Mouse (Mus musculus) neural tube, embryonic 12.5 days (tissue): ENCODE measurements around the gene Dnpep. TPM values are rescaled to one million over a fixed set of nuclear protein-coding genes. Genes with fewer than 3 reads are reported as not detected.

Experiments
- ATAC-seq: fragments of 200-750 bp; cut with Nextera tagmentation; 2 replicates; pipeline ENCODE4 v1.8.0; 2017; ENCODE audit warnings: low read depth, mild to moderate bottlenecking, moderate TSS enrichment, moderate library complexity; ENCODE audit not compliant: low FRiP score
- H3K27ac ChIP-seq: fragments of 300-500 bp; sonication (generic); 2 replicates; pipeline ENCODE4 v1.5.1; 2016
- H3K27me3 ChIP-seq: fragments of 300-500 bp; sonication (generic); replicated peaks from 2 replicates; pipeline ENCODE4 v1.6.1; 2016; ENCODE audit warnings: mild to moderate bottlenecking
- H3K36me3 ChIP-seq: fragments of 300-500 bp; sonication (generic); 2 replicates; pipeline ENCODE4 v1.6.1; 2016; ENCODE audit warnings: mild to moderate bottlenecking
- H3K4me1 ChIP-seq: fragments of 300-500 bp; sonication (generic); 2 replicates; pipeline ENCODE4 v1.6.1; 2016
- H3K4me2 ChIP-seq: fragments of 300-500 bp; sonication (generic); replicated peaks from 2 replicates; pipeline ENCODE4 v1.6.1; 2016; ENCODE audit warnings: mild to moderate bottlenecking
- H3K4me3 ChIP-seq: fragments of 300-500 bp; sonication (generic); 2 replicates; pipeline ENCODE4 v1.5.1; 2016
- H3K9ac ChIP-seq: fragments of 300-500 bp; sonication (generic); 2 replicates; pipeline ENCODE4 v1.6.1; 2016; ENCODE audit warnings: mild to moderate bottlenecking
- H3K9me3 ChIP-seq: fragments of 300-500 bp; sonication (generic); 2 replicates; pipeline ENCODE4 v1.6.1; 2016; ENCODE audit warnings: mild to moderate bottlenecking
- WGBS: fragments of 180-500 bp; shearing (Covaris S2); methylation state at CpG from one replicate; pipeline ENCODE4 v1.1.7; 2016; 5-methylcytosine and 5-hydroxymethylcytosine counted together
- polyA plus RNA-seq: library from polyadenylated mRNA; unstranded; fragments of >200 nt; fragmentation: Nextera tagmentation; extraction: Ambion mirVana; gene quantifications from 2 replicates; pipeline ENCODE4 v1.2.1, GENCODE M21; 2016

The Dnpep gene
- polyA plus RNA-seq, 1 experiment from 2014 or later, result 201 TPM

- no peaks in the 10 kb centered on the region for H3K9me3 ChIP-seq
- ATAC-seq, result no peak
- H3K4me3 ChIP-seq, result no peak overlapping the region
- no peak overlapping the region for H3K9ac ChIP-seq
- no peak overlapping the region for H3K27ac ChIP-seq
- peaks cover 25% of the 10 kb centered on the region for H3K36me3 ChIP-seq
- H3K4me2 ChIP-seq, result peak overlapping the region; percentile 40
- no peaks in the 10 kb centered on the region for H3K27me3 ChIP-seq
- peaks cover 9% of the 10 kb centered on the region for H3K4me1 ChIP-seq
- 68% methylated on average over 3 of the region's 3 CpGs for WGBS
Measured at GRCm38 (mm10) chr1:75318301-75318700, 511 bp upstream of the Dnpep start.

GRCm38 (mm10) chr1:75316861-75317240, 939 bp downstream of the Dnpep start:
- H3K36me3 ChIP-seq, result peaks cover 39% of the 10 kb centered on the region
- under 1% methylated on average over 20 of the region's 20 CpGs for WGBS
- peaks cover 9% of the 10 kb centered on the region for H3K4me1 ChIP-seq
- peak overlapping the region; percentile 79 for H3K4me2 ChIP-seq
- no peaks in the 10 kb centered on the region for H3K9me3 ChIP-seq
- H3K4me3 ChIP-seq, result peak overlapping the region; percentile 70
- H3K9ac ChIP-seq, result peak overlapping the region; percentile 65
- H3K27ac ChIP-seq, result peak overlapping the region; percentile 68
- H3K27me3 ChIP-seq, result no peaks in the 10 kb centered on the region
- ATAC-seq, result peak; percentile 58

GRCm38 (mm10) chr1:75315456-75316365, 2.1 kb downstream of the Dnpep start:
- no peaks in the 10 kb centered on the region for H3K27me3 ChIP-seq
- H3K27ac ChIP-seq, result no peak overlapping the region
- H3K4me2 ChIP-seq, result peak overlapping the region; percentile 79
- H3K9me3 ChIP-seq, result no peaks in the 10 kb centered on the region
- peak overlapping the region; percentile 65 for H3K9ac ChIP-seq
- H3K4me1 ChIP-seq, result peaks cover 9% of the 10 kb centered on the region
- H3K36me3 ChIP-seq, result peaks cover 51% of the 10 kb centered on the region
- peak overlapping the region; percentile 70 for H3K4me3 ChIP-seq
- no peak for ATAC-seq
- 87% methylated on average over 29 of the region's 29 CpGs for WGBS

- WGBS, result 92% methylated on average over 6 of the region's 6 CpGs
- H3K27ac ChIP-seq, result no peak overlapping the region
- no peak overlapping the region for H3K4me3 ChIP-seq
- H3K9me3 ChIP-seq, result no peaks in the 10 kb centered on the region
- H3K9ac ChIP-seq, result 0 out of 2 replicates have a peak overlapping the region, but pooled peaks have one; percentile 5
- H3K4me1 ChIP-seq, result peaks cover 9% of the 10 kb centered on the region
- H3K27me3 ChIP-seq, result no peaks in the 10 kb centered on the region
- H3K36me3 ChIP-seq, result peaks cover 58% of the 10 kb centered on the region
- no peak for ATAC-seq
- H3K4me2 ChIP-seq, result no peak overlapping the region
Measured at GRCm38 (mm10) chr1:75315011-75315410, 2.8 kb downstream of the Dnpep start.

GRCm38 (mm10) chr1:75311694-75312093, 6.1 kb downstream of the Dnpep start:
- H3K27me3 ChIP-seq, result no peaks in the 10 kb centered on the region
- H3K9me3 ChIP-seq, result no peaks in the 10 kb centered on the region
- H3K4me2 ChIP-seq, result no peak overlapping the region
- no peak for ATAC-seq
- H3K4me1 ChIP-seq, result peaks cover 9% of the 10 kb centered on the region
- peaks cover 85% of the 10 kb centered on the region for H3K36me3 ChIP-seq
- 95% methylated on average over 6 of the region's 6 CpGs for WGBS
- H3K27ac ChIP-seq, result no peak overlapping the region
- no peak overlapping the region for H3K9ac ChIP-seq
- no peak overlapping the region for H3K4me3 ChIP-seq

GRCm38 (mm10) chr1:75304662-75305061, 13.1 kb downstream of the Dnpep start:
- Histone ChIP-seq H3K9ac (no peak overlapping the region), H3K9me3 (no peaks in the 10 kb centered on the region), H3K4me1 (no peaks in the 10 kb centered on the region), H3K4me3 (no peak overlapping the region), H3K4me2 (no peak overlapping the region), H3K27me3 (no peaks in the 10 kb centered on the region), H3K36me3 (peaks cover 25% of the 10 kb centered on the region), H3K27ac (no peak overlapping the region)
- ATAC-seq, result no peak
- WGBS, result 87% methylated on average over 2 of the region's 2 CpGs

- Histone ChIP-seq H3K27me3 (no peaks in the 10 kb centered on the region), H3K9ac (no peak overlapping the region), H3K9me3 (no peaks in the 10 kb centered on the region), H3K4me1 (peaks cover 7% of the 10 kb centered on the region), H3K4me3 (no peak overlapping the region), H3K4me2 (no peak overlapping the region), H3K36me3 (no peaks in the 10 kb centered on the region), H3K27ac (no peak overlapping the region)
- WGBS, result 81% methylated on average over 5 of the region's 5 CpGs
- ATAC-seq, result no peak
Measured at GRCm38 (mm10) chr1:75294294-75294693, 23.5 kb downstream of the Dnpep start.

- Histone ChIP-seq H3K27me3 (no peaks in the 10 kb centered on the region), H3K9ac (no peak overlapping the region), H3K27ac (no peak overlapping the region), H3K4me1 (peaks cover 17% of the 10 kb centered on the region), H3K36me3 (no peaks in the 10 kb centered on the region), H3K4me2 (no peak overlapping the region), H3K9me3 (no peaks in the 10 kb centered on the region), H3K4me3 (no peak overlapping the region)
- 90% methylated on average over 5 of the region's 5 CpGs for WGBS
- no peak for ATAC-seq
Measured at GRCm38 (mm10) chr1:75293331-75293701, 24.5 kb downstream of the Dnpep start.

GRCm38 (mm10) chr1:75292476-75293330, 25.1 kb downstream of the Dnpep start:
- no peak for ATAC-seq
- H3K27ac ChIP-seq, result no peak overlapping the region

GRCm38 (mm10) chr1:75291321-75291720, 26.5 kb downstream of the Dnpep start:
- Histone ChIP-seq H3K9me3 (no peaks in the 10 kb centered on the region), H3K4me1 (peaks cover 20% of the 10 kb centered on the region), H3K36me3 (no peaks in the 10 kb centered on the region), H3K4me3 (no peak overlapping the region), H3K4me2 (no peak overlapping the region), H3K27me3 (no peaks in the 10 kb centered on the region), H3K27ac (no peak overlapping the region), H3K9ac (no peak overlapping the region)
- 89% methylated on average over 8 of the region's 8 CpGs for WGBS
- ATAC-seq, result no peak

More at GRCm38 (mm10) chr1:75292476-75293330, 25.1 kb downstream of the Dnpep start:
- no peak overlapping the region for H3K9ac ChIP-seq
- no peaks in the 10 kb centered on the region for H3K9me3 ChIP-seq
- H3K4me3 ChIP-seq, result no peak overlapping the region
- H3K4me1 ChIP-seq, result peaks cover 20% of the 10 kb centered on the region
- H3K36me3 ChIP-seq, result no peaks in the 10 kb centered on the region
- no peaks in the 10 kb centered on the region for H3K27me3 ChIP-seq
- no peak overlapping the region for H3K4me2 ChIP-seq
- WGBS, result 60% methylated on average over 12 of the region's 12 CpGs

GRCm38 (mm10) chr1:75290582-75290981, 27.2 kb downstream of the Dnpep start:
- peak; percentile 27; the same call in 1 of the 2 replicates for ATAC-seq
- H3K36me3 ChIP-seq, result no peaks in the 10 kb centered on the region
- no peak overlapping the region for H3K9ac ChIP-seq
- H3K27me3 ChIP-seq, result no peaks in the 10 kb centered on the region
- no peak overlapping the region for H3K4me3 ChIP-seq
- peaks cover 20% of the 10 kb centered on the region for H3K4me1 ChIP-seq
- H3K27ac ChIP-seq, result no peak overlapping the region
- no peak overlapping the region for H3K4me2 ChIP-seq
- no peaks in the 10 kb centered on the region for H3K9me3 ChIP-seq

- H3K4me1 ChIP-seq, result peaks cover 20% of the 10 kb centered on the region
- H3K9ac ChIP-seq, result peak overlapping the region; percentile 26; the same call in 1 of the 2 replicates
- H3K4me3 ChIP-seq, result no peak overlapping the region
- H3K27me3 ChIP-seq, result no peaks in the 10 kb centered on the region
- H3K9me3 ChIP-seq, result no peaks in the 10 kb centered on the region
- H3K36me3 ChIP-seq, result no peaks in the 10 kb centered on the region
- 38% methylated on average over 8 of the region's 8 CpGs for WGBS
- peak; percentile 37 for ATAC-seq
- peak overlapping the region; percentile 32; the same call in 1 of the 2 replicates for H3K4me2 ChIP-seq
- peak overlapping the region; percentile 80 for H3K27ac ChIP-seq
Measured at GRCm38 (mm10) chr1:75289888-75290431, 27.8 kb downstream of the Dnpep start.
